Mouse (Mus musculus): ENCODE results near the gene Rft1.

Rft1 gene

GRCm38 (mm10) chr14:30722406-30722805 is 68.2 kb downstream of the Rft1 start:
- no peak for DNase-seq (ENCODE audit: low read depth, low spot score)

GRCm38 (mm10) chr14:30731896-30732295 is 77.7 kb downstream of the Rft1 start:
- no peak for DNase-seq (ENCODE audit: low read depth, low spot score)

GRCm38 (mm10) chr14:30734665-30735064 is 80.5 kb downstream of the Rft1 start:
- DNase-seq (ENCODE audit: low read depth, low spot score) = no peak

- no peak for DNase-seq (ENCODE audit: low read depth, low spot score)
These were observed 81.7 kb downstream of the Rft1 start for GRCm38 (mm10) chr14:30735810-30736209.

- no peak for DNase-seq (ENCODE audit: low read depth, low spot score)
These were observed 82.3 kb downstream of the Rft1 start for GRCm38 (mm10) chr14:30736413-30736812.
